Mouse (Mus musculus) left cerebral cortex, postnatal 10 days (tissue): Measurements from ENCODE around the gene Mfsd2a. TPM values are rescaled to one million over a fixed set of nuclear protein-coding genes. Genes with fewer than 3 reads are reported as not detected.
A peak's percentile ranks its signal among the peaks of the same experiment; 100 is the strongest.

Source experiments
- DNase-seq, 2 experiments: peaks; one replicate each; pipeline ENCODE4 v3.0.0; 2021 to 2022; ENCODE audit warnings: low spot score in 2 of 2, mixed read lengths in 1 of 2; ENCODE audit errors: extremely low spot score in 1 of 2
- intact Hi-C: fragments of 180-260 bp; cut with DNase I; formaldehyde crosslinking; loops from one replicate; pipeline ENCODE4 v1.15.1; 2025
- total RNA-seq, 2 experiments: library from RNA; stranded (reverse); gene quantifications; 2 replicates each; pipeline ENCODE4 v1.2.3; 2021

The Mfsd2a gene
- total RNA-seq, 2 experiments from 2014 or later, result 47.0 to 58.6 TPM

DNA sequence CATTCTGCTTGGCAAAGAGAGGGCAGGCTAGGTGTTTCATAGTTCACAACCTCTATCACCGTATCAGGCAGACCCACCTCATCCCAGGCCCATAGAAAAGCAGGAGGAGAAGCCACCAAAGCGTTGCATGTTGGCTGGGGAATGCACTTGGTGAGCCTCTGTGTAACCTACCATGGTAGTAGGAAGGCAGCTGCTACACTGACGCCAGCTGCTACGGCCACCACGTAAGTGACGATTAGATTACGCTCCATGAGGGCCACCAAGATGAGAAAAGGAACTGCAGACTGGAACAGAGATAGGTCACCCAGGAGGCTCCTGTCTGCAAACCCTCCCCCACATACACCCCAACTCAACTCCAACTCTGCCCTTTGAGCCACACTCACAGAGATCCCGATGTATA is 11.9 kb downstream of the Mfsd2a start:
- intact Hi-C loops, result no loop called here
- no peak for DNase-seq

- no peak for DNase-seq
- intact Hi-C loops, result no loop called here
Measured at GRCm38 (mm10) chr4:122947223-122947622, 13.8 kb downstream of the Mfsd2a start.

DNA sequence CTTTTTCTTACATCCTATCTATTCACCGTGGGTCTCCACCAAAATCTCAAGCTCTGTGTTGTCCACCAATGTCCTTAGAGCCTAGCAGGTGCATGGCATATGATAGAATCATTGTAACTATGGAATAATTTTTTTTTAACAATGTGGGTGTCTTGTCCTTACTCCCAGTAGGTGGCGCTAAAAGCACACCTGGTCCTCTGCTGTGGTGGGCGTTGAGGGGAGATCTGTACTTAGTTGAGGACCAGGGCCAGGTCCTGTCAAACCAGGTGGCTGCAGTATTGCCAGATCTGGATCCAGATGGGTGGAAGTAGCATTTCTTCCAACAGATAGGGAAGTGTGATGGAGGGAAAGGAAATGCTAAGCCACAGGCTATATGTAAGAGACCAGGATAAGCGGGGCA is 16.6 kb downstream of the Mfsd2a start:
- DNase-seq, result no peak
- intact Hi-C loops, result loop anchor here (5.0 kb wide), 1 partner anchor 38 kb away; no protein-coding TSS in a partner anchor

GRCm38 (mm10) chr4:122939048-122939796 is 21.8 kb downstream of the Mfsd2a start:
- no peak for DNase-seq
- intact Hi-C loops, result no loop called here

DNA sequence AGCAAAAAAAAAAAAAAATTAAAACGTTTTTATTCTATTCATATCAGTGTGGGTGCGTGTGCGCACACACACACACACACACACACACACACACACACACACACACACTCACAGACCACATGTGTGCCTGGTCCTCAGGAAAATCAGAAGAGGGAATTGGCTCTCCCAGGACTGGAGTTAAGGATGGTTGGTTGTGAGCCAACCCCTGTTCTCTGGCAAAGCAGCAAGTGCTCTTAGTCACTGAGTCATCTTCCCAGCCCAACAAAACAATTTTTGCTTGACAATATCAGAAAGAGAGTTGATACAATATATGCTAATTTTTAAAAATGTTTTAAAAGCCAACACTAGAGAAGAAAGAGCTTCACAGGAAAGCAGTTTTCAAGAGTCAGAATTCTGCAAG is 23.5 kb downstream of the Mfsd2a start:
- intact Hi-C loops, result no loop called here

DNA sequence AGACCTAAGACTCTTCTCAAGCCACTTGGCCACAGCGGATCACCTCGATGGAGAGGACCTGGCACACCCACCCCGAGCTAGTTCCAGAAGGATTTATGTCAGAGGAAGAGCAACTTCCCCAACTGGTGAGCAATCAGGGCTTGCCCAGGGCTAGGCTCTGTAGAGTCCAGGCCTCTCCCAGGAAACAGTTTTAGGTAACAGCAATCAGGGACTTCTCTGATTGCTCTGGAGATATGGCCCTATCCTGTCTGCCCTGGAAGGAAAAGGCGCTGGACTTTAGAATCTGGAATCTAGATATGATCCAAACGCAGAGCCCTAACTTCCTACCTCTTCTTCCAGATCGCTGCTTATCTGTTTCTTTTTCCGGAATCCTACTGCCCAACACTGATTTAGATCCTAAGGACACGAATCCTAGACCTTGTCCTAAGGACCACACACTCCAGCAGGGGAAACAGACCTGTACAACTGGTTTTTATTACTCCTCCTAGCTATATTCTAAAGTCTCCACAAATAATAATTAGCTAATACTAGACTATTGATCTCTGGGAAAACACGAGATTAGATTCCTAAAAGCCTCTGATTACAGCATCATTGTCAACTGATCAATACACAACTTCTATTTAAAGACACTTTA is 25.4 kb downstream of the Mfsd2a start:
- no peak for DNase-seq
- intact Hi-C loops, result no loop called here

More for the DNA sequence above, 23.5 kb downstream of the Mfsd2a start:
- no peak for DNase-seq

DNA sequence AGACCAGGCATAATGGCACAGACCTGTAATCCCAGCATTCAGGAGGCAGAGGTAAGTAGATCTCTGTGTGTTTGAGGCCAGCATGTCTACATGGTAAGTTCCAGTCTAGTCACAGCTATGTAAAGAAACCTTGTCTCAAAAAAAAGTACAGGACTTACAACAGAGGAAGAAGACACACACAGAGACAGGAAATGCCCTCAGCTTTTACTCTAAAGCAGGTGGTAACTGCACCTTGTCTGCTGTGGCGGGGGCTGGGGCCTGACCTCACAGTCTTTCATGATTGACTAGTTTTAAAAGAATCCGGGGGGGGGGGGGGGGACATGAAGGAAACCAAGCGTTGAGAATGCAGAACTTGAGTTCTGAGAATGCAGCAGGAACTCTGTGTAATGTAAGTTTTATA is 27.1 kb downstream of the Mfsd2a start:
- DNase-seq, result no peak
- intact Hi-C loops, result no loop called here

- intact Hi-C loops, result no loop called here
- DNase-seq, result no peak
Measured at GRCm38 (mm10) chr4:122933051-122933591, 27.9 kb downstream of the Mfsd2a start.

GRCm38 (mm10) chr4:122932239-122932978 is 28.6 kb downstream of the Mfsd2a start:
- no peak for DNase-seq
- intact Hi-C loops, result no loop called here

DNA sequence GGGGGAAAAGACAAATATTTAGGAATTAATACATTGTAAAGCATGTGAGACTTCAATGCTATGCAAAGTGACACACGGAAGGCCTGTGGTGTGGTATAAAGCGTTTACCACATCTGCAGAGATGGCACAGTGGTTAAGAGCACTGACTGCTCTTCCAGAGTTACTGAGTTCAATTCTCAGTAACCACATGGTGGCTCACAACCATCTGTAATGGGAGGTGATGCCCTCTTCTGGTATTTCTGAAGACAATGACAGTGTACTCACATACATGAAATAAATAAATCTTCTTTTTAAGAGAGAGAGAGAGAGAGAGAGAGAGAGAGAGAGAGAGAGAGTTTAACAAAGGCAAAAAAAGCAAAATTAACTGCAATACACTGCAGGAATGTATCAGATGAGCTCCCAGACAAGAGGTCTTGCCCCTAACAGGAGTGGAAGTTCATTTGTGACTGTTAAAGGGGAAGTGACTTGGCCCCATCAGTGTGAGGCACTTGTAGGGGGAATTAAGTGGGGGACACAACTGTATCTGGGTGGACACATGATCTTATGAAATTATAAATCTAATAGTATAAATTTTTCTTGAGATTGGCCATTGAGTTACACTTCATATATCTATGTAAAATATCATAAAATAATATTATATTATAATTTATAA is 29.9 kb downstream of the Mfsd2a start:
- intact Hi-C loops, result no loop called here
- no peak for DNase-seq

- intact Hi-C loops, result no loop called here
- DNase-seq, result no peak
Measured at GRCm38 (mm10) chr4:122923392-122924344, 37.3 kb downstream of the Mfsd2a start.

- intact Hi-C loops, result no loop called here
- DNase-seq, result no peak
Measured at GRCm38 (mm10) chr4:122922841-122923240, 38.1 kb downstream of the Mfsd2a start.

DNA sequence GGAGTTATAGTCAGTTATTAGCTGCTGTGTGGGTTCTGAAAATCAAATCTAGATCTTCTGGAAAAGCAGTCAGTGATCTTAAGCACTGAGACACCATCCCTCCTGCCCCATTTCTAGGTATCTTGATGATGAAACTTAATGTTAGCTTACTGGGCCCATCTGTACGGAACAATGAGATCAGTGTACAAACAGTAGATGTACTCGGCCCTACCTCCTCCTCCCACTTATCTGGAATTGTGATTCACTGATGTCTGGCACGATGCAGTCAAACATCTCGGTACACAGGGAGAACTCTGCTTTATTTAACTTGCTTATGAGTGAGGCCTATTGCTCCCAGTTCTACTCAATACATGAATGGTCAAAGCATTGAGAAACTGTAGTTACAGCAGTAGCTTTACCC is 45.0 kb downstream of the Mfsd2a start:
- intact Hi-C loops, result no loop called here
- no peak for DNase-seq

DNA sequence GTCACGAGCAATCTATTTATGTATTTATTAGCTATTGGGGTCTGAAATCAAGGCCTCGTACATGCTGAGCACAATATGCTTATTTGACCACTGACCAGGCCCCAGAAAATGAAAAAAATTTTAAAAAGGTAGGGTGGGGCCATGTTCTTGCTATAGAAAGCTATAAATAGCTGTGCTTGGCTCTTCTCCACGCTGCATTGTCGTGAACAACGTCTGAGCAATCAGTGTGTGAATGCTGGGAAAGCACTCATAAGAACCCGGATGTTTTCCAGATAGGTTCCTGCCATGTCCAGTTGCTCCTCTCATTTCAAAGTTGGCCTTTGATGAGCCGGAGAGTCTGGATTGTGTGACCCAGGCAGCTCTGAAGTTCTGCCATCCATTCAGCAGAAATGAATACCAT is 46.8 kb downstream of the Mfsd2a start:
- intact Hi-C loops, result no loop called here
- DNase-seq, result peak in 1 of 2 experiments; percentile 62

DNA sequence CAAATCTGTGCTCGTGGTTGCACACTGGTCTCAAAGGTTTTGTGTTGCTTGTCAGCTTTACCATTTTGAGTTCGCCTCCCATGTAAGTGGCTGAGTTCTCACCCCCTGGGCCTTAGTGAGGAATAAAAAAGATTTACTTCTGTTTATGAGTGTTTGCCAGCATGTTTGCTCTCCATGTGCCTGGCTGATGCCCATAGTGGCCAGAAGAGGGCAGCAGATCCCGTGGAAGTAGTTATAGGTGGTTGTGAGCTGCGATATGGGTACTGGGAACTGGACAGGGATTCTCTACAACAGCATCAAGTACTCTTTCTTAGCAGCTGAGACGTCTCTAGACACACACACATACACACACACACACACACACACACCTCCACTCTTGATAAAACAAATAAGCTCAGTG is 48.4 kb downstream of the Mfsd2a start:
- intact Hi-C loops, result no loop called here
- DNase-seq, result no peak

- DNase-seq, result no peak
- intact Hi-C loops, result no loop called here
Measured at GRCm38 (mm10) chr4:122910577-122910976, 50.4 kb downstream of the Mfsd2a start.

DNA sequence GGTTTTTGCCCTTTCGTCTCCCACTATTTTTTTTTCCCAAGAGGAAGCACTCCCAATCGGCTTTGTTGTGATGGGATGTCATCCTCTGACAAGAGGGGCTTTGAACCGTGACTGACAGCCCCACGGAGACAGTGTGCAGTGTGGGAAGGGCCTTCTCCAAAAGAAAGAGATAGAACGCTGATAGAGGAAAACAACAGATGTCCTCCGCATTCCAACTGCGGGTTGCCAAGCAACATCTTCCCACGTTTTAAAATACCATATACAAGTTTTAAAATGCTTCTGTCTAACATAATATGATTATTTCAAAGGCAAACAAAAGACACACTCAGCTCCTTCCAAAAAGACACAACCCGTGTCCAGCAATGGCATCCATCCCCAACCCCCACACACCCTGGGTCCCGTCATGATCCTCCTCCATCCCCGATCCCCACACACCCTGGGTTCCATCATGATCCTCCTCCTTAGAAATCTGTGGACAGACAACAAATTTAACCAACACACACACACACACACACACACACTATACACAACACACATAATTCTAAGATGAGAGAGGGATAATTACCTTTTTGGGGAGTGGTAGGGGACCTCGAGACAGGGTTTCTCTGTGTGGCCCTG is 51.3 kb downstream of the Mfsd2a start:
- peak in 1 of 2 experiments; percentile 66 for DNase-seq
- intact Hi-C loops, result no loop called here

- intact Hi-C loops, result no loop called here
- no peak for DNase-seq
Measured at GRCm38 (mm10) chr4:122905359-122905758, 55.6 kb downstream of the Mfsd2a start.
